ENCODE assay signal across 9 mouse cellular contexts in genomic region chr2:173377497-173378257, GRCm38 (mm10).
DNase-seq lines count a peak whose midpoint lies in the region; ATAC-seq and TF ChIP-seq lines count a peak whose summit lies in the region.
"Had no signal": no experiment of that assay in that cellular context is flagged by ENCODE, and none has a peak within 500 bp of the region (broad histone marks: within the 10 kb centered on the region; RNA-seq: fewer than 3 reads in every experiment).

No protein-coding gene starts in this region.

- H3K4me3 ChIP-seq in kidney, embryonic 14.5 days (ENCODE audit: low read length) = no peak overlapping the region
- no peak overlapping the region for H3K4me3 ChIP-seq in small intestine, adult 2 months (ENCODE audit: low read depth, low read length)
- no peak overlapping the region for H3K4me3 ChIP-seq in hindbrain, postnatal 0 days (ENCODE audit: low read length)

- TF ChIP-seq CTCF in small intestine, adult 2 months (IDR thresholded peaks at IDR 0.05; ENCODE audit: extremely low read depth, insufficient read length, insufficient replicate concordance, low read depth, low read length) = no peak
- TF ChIP-seq CTCF in hindbrain, postnatal 0 days (IDR thresholded peaks at IDR 0.05; ENCODE audit: low read depth) = no peak

- no peak for TF ChIP-seq POLR2A in small intestine, adult 2 months (IDR thresholded peaks at IDR 0.05; ENCODE audit: low read depth, low read length)

- no peak overlapping the region for H3K27ac ChIP-seq in kidney, embryonic 14.5 days (ENCODE audit: low read depth, low read length)
- peak overlapping the region; percentile 54; the same call in 1 of the 2 replicates for H3K27ac ChIP-seq in small intestine, adult 2 months (ENCODE audit: insufficient read depth, low read depth, low read length)
- no peak overlapping the region for H3K27ac ChIP-seq in hindbrain, postnatal 0 days

- WGBS in kidney, embryonic 14.5 days = 48% methylated on average over 10 of the region's 12 CpGs
- 39% methylated on average over 10 of the region's 12 CpGs for WGBS in small intestine, adult 2 months
- WGBS in hindbrain, postnatal 0 days = 65% methylated on average over 10 of the region's 12 CpGs

- no peak overlapping the region for H3K9ac ChIP-seq in kidney, embryonic 14.5 days (ENCODE audit: low read depth, low read length)
- H3K9ac ChIP-seq in hindbrain, postnatal 0 days (replicated peaks; ENCODE audit: low read length) = no peak overlapping the region

- H3K4me2 ChIP-seq in kidney, embryonic 14.5 days (replicated peaks; ENCODE audit: low read depth, low read length) = no peak overlapping the region
- H3K4me2 ChIP-seq in hindbrain, postnatal 0 days (ENCODE audit: low read depth, low read length) = no peak overlapping the region

- no peaks in the 10 kb centered on the region for H3K27me3 ChIP-seq in kidney, embryonic 14.5 days (ENCODE audit: control insufficient read depth, insufficient read depth, low read length)
- H3K27me3 ChIP-seq in small intestine, adult 2 months (ENCODE audit: control insufficient read depth, insufficient read depth, low read length) = no peaks in the 10 kb centered on the region
- no peaks in the 10 kb centered on the region for H3K27me3 ChIP-seq in hindbrain, postnatal 0 days (ENCODE audit: insufficient read depth, low read length)
- H3K27me3 ChIP-seq: Patski had no signal

- no peak for ATAC-seq in kidney, embryonic 14.5 days (ENCODE audit: low FRiP score, low TSS enrichment)
- ATAC-seq in hindbrain, postnatal 0 days = no peak
- no peak for ATAC-seq in erythroblast, adult 5-6 weeks (replicated peaks; ENCODE audit: low FRiP score, poor library complexity, severe bottlenecking)
- ATAC-seq: Patski had no signal

- intact Hi-C loops in gastrocnemius, postnatal 14 days (cut with DNase I; ENCODE audit: low total_unique reads) = no loop called here

- peaks cover 18% of the 10 kb centered on the region; the same call in 1 of the 2 replicates for H3K4me1 ChIP-seq in kidney, embryonic 14.5 days (ENCODE audit: control insufficient read depth, insufficient read depth, low read length)
- peaks cover 14% of the 10 kb centered on the region; the same call in 1 of the 2 replicates for H3K4me1 ChIP-seq in small intestine, adult 2 months (ENCODE audit: control insufficient read depth, insufficient read depth, insufficient read length, low read length)
- no peaks in the 10 kb centered on the region for H3K4me1 ChIP-seq in hindbrain, postnatal 0 days (ENCODE audit: insufficient read depth, low read length)

- peak; percentile 32 for DNase-seq in kidney, adult 11 months
- DNase-seq in gastrocnemius, postnatal 14 days = peak; percentile 48
- DNase-seq in kidney, postnatal 4 days = peak; percentile 49 to 62
- no peak for DNase-seq in frontal cortex, postnatal 10 days (ENCODE audit: low spot score in 2 of 2)
- no peak for DNase-seq in hindbrain, postnatal 0 days (ENCODE audit: low spot score)

- H3K9me3 ChIP-seq in kidney, embryonic 14.5 days (ENCODE audit: control insufficient read depth, low read length) = peaks cover under 1% of the 10 kb centered on the region; the same call in 1 of the 2 replicates
- no peaks in the 10 kb centered on the region for H3K9me3 ChIP-seq in hindbrain, postnatal 0 days (ENCODE audit: low read length)

- no peaks in the 10 kb centered on the region for H3K36me3 ChIP-seq in kidney, embryonic 14.5 days (ENCODE audit: control insufficient read depth, insufficient read depth, low read length)
- no peaks in the 10 kb centered on the region for H3K36me3 ChIP-seq in small intestine, adult 2 months (ENCODE audit: control insufficient read depth, insufficient read depth, low read length)
- no peaks in the 10 kb centered on the region for H3K36me3 ChIP-seq in hindbrain, postnatal 0 days (ENCODE audit: insufficient read depth, low read length)

Comparison
In these comparisons a context has a peak if more than half of its experiments do, and no peak if none do; other contexts are left out.
1. DNase-seq: peak in kidney, adult 11 months (single experiment), gastrocnemius, postnatal 14 days (single experiment) and kidney, postnatal 4 days (2 of 2); none in frontal cortex, postnatal 10 days (0 of 2) and hindbrain, postnatal 0 days (single experiment).